Comparison of ENCODE assay signal across 26 mouse cellular contexts in the genomic region with DNA sequence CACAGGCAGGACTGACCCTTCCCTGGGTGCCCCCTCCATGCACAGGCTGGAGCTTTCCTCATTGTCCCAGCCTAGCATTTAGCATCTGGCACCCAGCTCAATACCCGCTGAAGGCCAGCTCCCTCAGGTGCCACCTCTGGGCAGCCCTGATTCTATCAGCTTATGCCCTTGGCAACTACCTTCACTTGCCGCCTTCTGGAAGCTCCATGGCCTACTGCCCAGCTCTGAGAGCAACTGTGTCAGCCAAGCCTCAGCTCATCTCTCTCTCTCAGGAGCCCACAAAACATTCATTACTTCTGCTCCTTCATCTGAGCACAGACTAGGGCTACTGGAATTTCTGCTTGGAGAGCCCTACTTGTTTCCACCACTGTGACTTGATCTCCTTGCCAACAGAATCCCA. TPM values are rescaled to one million over a fixed set of nuclear protein-coding genes. Genes with fewer than 3 reads are reported as not detected.
DNase-seq lines count a peak whose midpoint lies in the region; ATAC-seq and TF ChIP-seq lines count a peak whose summit lies in the region.
"Had no signal": no experiment of that assay in that cellular context is flagged by ENCODE, and none has a peak within 500 bp of the region (broad histone marks: within the 10 kb centered on the region; RNA-seq: fewer than 3 reads in every experiment).

No protein-coding gene starts in this region.

- DNase-seq in cerebellum, adult 11-12 months, result peak; percentile 76
- no peak for DNase-seq in cerebellum, postnatal 4 days (ENCODE audit: low spot score in 2 of 2)
- DNase-seq in cerebellum, adult 2 months, result peak; percentile 69 to 82
- peak; percentile 73 to 84 for DNase-seq in cerebellum, postnatal 25 days
- DNase-seq in limb, embryonic 10.5 days (ENCODE audit: low spot score), result no peak
- DNase-seq in spleen, postnatal 14 days (ENCODE audit: low spot score in 2 of 2), result no peak
- DNase-seq: gastrocnemius, adult 2 months; heart, postnatal 36 days; kidney, adult 18-20 months; layer of hippocampus, postnatal 36 days; liver, embryonic 13.5 days; lung, adult 2 months; retina, postnatal 1 day; right cerebral cortex, postnatal 25 days; spleen, adult 18-20 months; thymus, postnatal 25 days had no signal

- H3K36me3 ChIP-seq in megakaryocyte, embryonic 14.5 days (replicated peaks; ENCODE audit: low read length), result no peaks in the 10 kb centered on the region
- no peaks in the 10 kb centered on the region for H3K36me3 ChIP-seq in limb, embryonic 10.5 days
- H3K36me3 ChIP-seq: heart, embryonic 12.5 days; liver, embryonic 13.5 days; midbrain, embryonic 15.5 days; neural tube, embryonic 13.5 days had no signal

- no peak for TF ChIP-seq POLR2A in cerebellum, adult 2 months (IDR thresholded peaks at IDR 0.05; ENCODE audit: borderline replicate concordance, insufficient read depth, low read length)

- H3K4me1 ChIP-seq in megakaryocyte, embryonic 14.5 days, result peaks cover 42% of the 10 kb centered on the region
- peaks cover 24% of the 10 kb centered on the region for H3K4me1 ChIP-seq in cerebellum, adult 2 months (ENCODE audit: control insufficient read depth, insufficient read depth, low read length)
- H3K4me1 ChIP-seq in limb, embryonic 10.5 days, result no peaks in the 10 kb centered on the region
- H3K4me1 ChIP-seq: forebrain, embryonic 13.5 days; liver, embryonic 13.5 days; midbrain, embryonic 15.5 days; neural tube, embryonic 13.5 days had no signal

- peaks cover 8% of the 10 kb centered on the region for H3K27me3 ChIP-seq in megakaryocyte, embryonic 14.5 days (replicated peaks)
- H3K27me3 ChIP-seq in cerebellum, adult 2 months (ENCODE audit: control insufficient read depth, insufficient read depth, low read length), result no peaks in the 10 kb centered on the region
- H3K27me3 ChIP-seq in limb, embryonic 10.5 days (ENCODE audit: low read depth, poor library complexity, severe bottlenecking), result no peaks in the 10 kb centered on the region
- H3K27me3 ChIP-seq: forebrain, embryonic 13.5 days; liver, embryonic 13.5 days; midbrain, embryonic 15.5 days; neural tube, embryonic 13.5 days had no signal

- no peak for ATAC-seq in megakaryocyte, adult 5-6 weeks (ENCODE audit: poor library complexity, severe bottlenecking)
- ATAC-seq: forebrain, embryonic 13.5 days; inflammation-experienced regulatory T-cells, adult 6 months; midbrain, embryonic 15.5 days had no signal

- peak overlapping the region; percentile 94 for H3K27ac ChIP-seq in cerebellum, adult 2 months (ENCODE audit: insufficient read depth, low read length)
- no peak overlapping the region for H3K27ac ChIP-seq in limb, embryonic 10.5 days
- H3K27ac ChIP-seq: forebrain, embryonic 13.5 days; gastrocnemius, adult 2 months; hindbrain, embryonic 14.5 days; kidney, postnatal 0 days; liver, embryonic 13.5 days; midbrain, embryonic 15.5 days; neural tube, embryonic 13.5 days had no signal

- TF ChIP-seq CTCF in cerebellum, adult 2 months (IDR thresholded peaks at IDR 0.05; ENCODE audit: borderline replicate concordance, insufficient read depth, low read depth, low read length), result no peak

- H3K9me3 ChIP-seq in megakaryocyte, embryonic 14.5 days, result no peaks in the 10 kb centered on the region
- H3K9me3 ChIP-seq in limb, embryonic 10.5 days (replicated peaks), result no peaks in the 10 kb centered on the region
- H3K9me3 ChIP-seq: forebrain, embryonic 13.5 days; heart, embryonic 12.5 days; liver, embryonic 13.5 days; midbrain, embryonic 15.5 days; neural tube, embryonic 13.5 days had no signal

- H3K4me3 ChIP-seq in megakaryocyte, embryonic 14.5 days (replicated peaks), result peak overlapping the region; percentile 21
- H3K4me3 ChIP-seq in cerebellum, adult 2 months (replicated peaks; ENCODE audit: insufficient read depth, low read depth, low read length), result no peak overlapping the region
- H3K4me3 ChIP-seq in limb, embryonic 10.5 days, result no peak overlapping the region
- H3K4me3 ChIP-seq: forebrain, embryonic 13.5 days; gastrocnemius, adult 2 months; heart, embryonic 12.5 days; liver, embryonic 13.5 days; midbrain, embryonic 15.5 days; myocyte; neural tube, embryonic 13.5 days had no signal

- WGBS in cerebellum, adult 2 months, result 7% methylated on average over 2 of the region's 2 CpGs
- 86% methylated on average over 2 of the region's 2 CpGs for WGBS in limb, embryonic 10.5 days

RNA-seq across cellular contexts. Expression of gene Mxd4, which starts 38.0 kb away (rescaled TPM):
- polyA plus RNA-seq in megakaryocyte, embryonic 14.5 days (2012; ENCODE audit: insufficient read depth, low replicate concordance), result 12.3 and 31.0 TPM in 2 replicates
- total RNA-seq in megakaryocyte, adult 5-6 weeks (2015), result 16.2 and 17.6 TPM in 2 replicates
- total RNA-seq in megakaryocyte, adult 5-6 weeks (2017), result 19.8 and 21.6 TPM in 2 replicates
- 91.6 and 96.5 TPM in 2 replicates for polyA plus RNA-seq in cerebellum, adult 2 months (2012; rRNA removed)
- 13.2 and 25.3 TPM in 2 replicates for polyA plus RNA-seq in limb, embryonic 10.5 days (2016; fragmentation: Nextera tagmentation; extraction: Ambion mirVana)

RNA-seq across cellular contexts. Expression of gene Haus3, which starts 56.2 kb away (rescaled TPM):
- polyA plus RNA-seq in megakaryocyte, embryonic 14.5 days (2012; ENCODE audit: insufficient read depth, low replicate concordance), result 1.6 TPM in 1 of 2 replicates, not detected in the other
- total RNA-seq in megakaryocyte, adult 5-6 weeks (2015), result 33.6 and 41.4 TPM in 2 replicates
- 44.8 and 53.7 TPM in 2 replicates for total RNA-seq in megakaryocyte, adult 5-6 weeks (2017)
- 11.0 TPM in 2 replicates for polyA plus RNA-seq in cerebellum, adult 2 months (2012; rRNA removed)
- polyA plus RNA-seq in limb, embryonic 10.5 days (2016; fragmentation: Nextera tagmentation; extraction: Ambion mirVana), result 56.7 and 58.0 TPM in 2 replicates

RNA-seq across cellular contexts. Expression of gene Poln, which starts 56.3 kb away (rescaled TPM):
- 0.21 TPM in 1 of 2 replicates, not detected in the other for polyA plus RNA-seq in megakaryocyte, embryonic 14.5 days (2012; ENCODE audit: insufficient read depth, low replicate concordance)
- 1.7 and 3.9 TPM in 2 replicates for total RNA-seq in megakaryocyte, adult 5-6 weeks (2015)
- 1.2 and 2.7 TPM in 2 replicates for total RNA-seq in megakaryocyte, adult 5-6 weeks (2017)
- polyA plus RNA-seq in cerebellum, adult 2 months (2012; rRNA removed), result 0.82 and 1.0 TPM in 2 replicates
- polyA plus RNA-seq in limb, embryonic 10.5 days (2016; fragmentation: Nextera tagmentation; extraction: Ambion mirVana), result 0.59 and 0.63 TPM in 2 replicates

Comparison
In these comparisons a context has a peak if more than half of its experiments do, and no peak if none do; other contexts are left out.
1. DNase-seq: peak in cerebellum, adult 11-12 months (single experiment), cerebellum, adult 2 months (2 of 2) and cerebellum, postnatal 25 days (2 of 2); none in cerebellum, postnatal 4 days (0 of 2), limb, embryonic 10.5 days (single experiment) and spleen, postnatal 14 days (0 of 2).